Mouse (Mus musculus) 3T3-L1 (cell line): ENCODE measurements around the gene Serpina3a.
"Not testable (repeated sequence)": the region's sequence is repeated elsewhere in the genome, so short reads cannot be mapped to it uniquely, and the experiment has no call there.

Experiments
- DNase-seq: peaks from one replicate; pipeline ENCODE4 v3.0.0-alpha.2; 2015; ENCODE audit warnings: low read depth, low spot score

Gene Serpina3a

GRCm38 (mm10) chr12:104112333-104112732 is at the start of gene Serpina3a:
TSS of gene Serpina3a (plus strand) at chr12:104112724.
- DNase-seq = not testable (repeated sequence)

GRCm38 (mm10) chr12:104064532-104064931 is 48.0 kb upstream of the Serpina3a start:
- peak; percentile 85 for DNase-seq

- peak; percentile 94 for DNase-seq
Measured at GRCm38 (mm10) chr12:104064996-104065395, 47.5 kb upstream of the Serpina3a start.

GRCm38 (mm10) chr12:104066241-104066640 is 46.3 kb upstream of the Serpina3a start:
- DNase-seq = peak; percentile 83

GRCm38 (mm10) chr12:104067549-104067948 is 45.0 kb upstream of the Serpina3a start:
- peak; percentile 94 for DNase-seq

GRCm38 (mm10) chr12:104069620-104070019 is 42.9 kb upstream of the Serpina3a start:
- DNase-seq = peak; percentile 94

GRCm38 (mm10) chr12:104071708-104072107 is 40.8 kb upstream of the Serpina3a start:
- DNase-seq = no peak

GRCm38 (mm10) chr12:104072286-104072685 is 40.2 kb upstream of the Serpina3a start:
- DNase-seq = no peak

GRCm38 (mm10) chr12:104090119-104090518 is 22.4 kb upstream of the Serpina3a start:
- DNase-seq = no peak

- DNase-seq = no peak
Measured at GRCm38 (mm10) chr12:104091303-104091702, 21.2 kb upstream of the Serpina3a start.

GRCm38 (mm10) chr12:104100768-104101167 is 11.8 kb upstream of the Serpina3a start, which contains the start of gene Serpina5:
TSS of gene Serpina5 (plus strand) at chr12:104101113.
- DNase-seq = no peak

- no peak for DNase-seq
Measured at GRCm38 (mm10) chr12:104105847-104106246, 6.7 kb upstream of the Serpina3a start.

GRCm38 (mm10) chr12:104106919-104107318 is 5.6 kb upstream of the Serpina3a start:
- no peak for DNase-seq

GRCm38 (mm10) chr12:104108507-104108906 is 4.0 kb upstream of the Serpina3a start:
- DNase-seq = no peak

GRCm38 (mm10) chr12:104114921-104115579 is 2.5 kb downstream of the Serpina3a start:
- DNase-seq = peak; percentile 77

GRCm38 (mm10) chr12:104123097-104123496 is 10.6 kb downstream of the Serpina3a start:
- DNase-seq = no peak

GRCm38 (mm10) chr12:104123996-104124395 is 11.5 kb downstream of the Serpina3a start:
- peak; percentile 84 for DNase-seq

- peak; percentile 57 for DNase-seq
Measured at GRCm38 (mm10) chr12:104125021-104125560, 12.6 kb downstream of the Serpina3a start.

GRCm38 (mm10) chr12:104127696-104128095 is 15.2 kb downstream of the Serpina3a start, which contains the start of gene Serpina3b:
TSS of gene Serpina3b (plus strand) at chr12:104127996.
- no peak for DNase-seq

GRCm38 (mm10) chr12:104131041-104131440 is 18.5 kb downstream of the Serpina3a start:
- DNase-seq = peak; percentile 72

GRCm38 (mm10) chr12:104138216-104138615 is 25.7 kb downstream of the Serpina3a start:
- no peak for DNase-seq

- DNase-seq = no peak
Measured at GRCm38 (mm10) chr12:104140543-104141103, 28.1 kb downstream of the Serpina3a start.

- DNase-seq = peak; percentile 26
Measured at GRCm38 (mm10) chr12:104141506-104141905, 29.0 kb downstream of the Serpina3a start.
